Mouse (Mus musculus) hindbrain, postnatal 0 days (tissue): ENCODE measurements around the gene Pitpnc1. TPM values are rescaled to one million over a fixed set of nuclear protein-coding genes. Genes with fewer than 3 reads are reported as not detected.

ENCODE experiments used
- ATAC-seq: fragments of 200-750 bp; cut with Nextera tagmentation; 2 replicates; pipeline ENCODE4 v1.8.0; 2017; ENCODE audit warnings: mild to moderate bottlenecking, moderate TSS enrichment, moderate library complexity
- DNase-seq: peaks from one replicate; pipeline ENCODE4 v3.0.0-alpha.2; 2015; ENCODE audit warnings: low spot score
- H3K27ac ChIP-seq: fragments of 300-500 bp; sonication (generic); 2 replicates; pipeline ENCODE4 v1.5.1; 2014; ENCODE audit warnings: mild to moderate bottlenecking
- H3K27me3 ChIP-seq: fragments of 300-500 bp; sonication (generic); 2 replicates; pipeline ENCODE4 v1.6.1; 2014; ENCODE audit warnings: low read length, mixed read lengths; ENCODE audit not compliant: insufficient read depth
- H3K36me3 ChIP-seq: fragments of 300-500 bp; sonication (generic); 2 replicates; pipeline ENCODE4 v1.6.1; 2014; ENCODE audit warnings: low read length, mixed read lengths; ENCODE audit not compliant: insufficient read depth
- H3K4me1 ChIP-seq: fragments of 300-500 bp; sonication (generic); 2 replicates; pipeline ENCODE4 v1.6.1; 2014; ENCODE audit warnings: antibody characterized with exemption, low read length, mixed read lengths; ENCODE audit not compliant: insufficient read depth
- H3K4me2 ChIP-seq: fragments of 300-500 bp; sonication (generic); 2 replicates; pipeline ENCODE4 v1.6.1; 2014; ENCODE audit warnings: low read depth, mild to moderate bottlenecking, low read length, moderate library complexity, mixed read lengths
- H3K4me3 ChIP-seq: fragments of 300-500 bp; sonication (generic); 2 replicates; pipeline ENCODE4 v1.5.1; 2014; ENCODE audit warnings: low read length
- H3K9ac ChIP-seq: fragments of 300-500 bp; sonication (generic); replicated peaks from 2 replicates; pipeline ENCODE4 v1.6.1; 2014; ENCODE audit warnings: mild to moderate bottlenecking, low read length, moderate library complexity, mixed read lengths
- H3K9me3 ChIP-seq: fragments of 300-500 bp; sonication (generic); 2 replicates; pipeline ENCODE4 v1.6.1; 2016; ENCODE audit warnings: low read length, mixed read lengths
- CTCF ChIP-seq: IDR thresholded peaks from 2 replicates; pipeline ENCODE4 v1.5.1; 2016; ENCODE audit warnings: antibody characterized with exemption, control low read depth, low read depth
- WGBS: fragments of 180-500 bp; shearing (Covaris S2); extraction: QIAGEN DNeasy Blood & Tissue Kit; methylation state at CpG from one replicate; pipeline ENCODE4 v1.1.7; 2014; 5-methylcytosine and 5-hydroxymethylcytosine counted together
- polyA plus RNA-seq: library from polyadenylated mRNA; unstranded; fragments of >200 nt; fragmentation: Nextera tagmentation; extraction: Ambion mirVana; gene quantifications from 2 replicates; pipeline ENCODE4 v1.2.1, GENCODE M21; 2015
- total RNA-seq: library from RNA; depleted of rRNA; stranded (reverse); fragments of >200 nt; gene quantifications from 2 replicates; pipeline ENCODE4 v1.2.3, GENCODE M21; 2014

The Pitpnc1 gene
- total and polyA plus RNA-seq, 2 experiments from 2014 or later: 42.2 to 43.6 TPM

GRCm38 (mm10) chr11:107410090-107410732, 60.3 kb downstream of the Pitpnc1 start:
- Histone ChIP-seq H3K4me3 (no peak overlapping the region), H3K27ac (no peak overlapping the region), H3K9ac (no peak overlapping the region), H3K36me3 (no peaks in the 10 kb centered on the region), H3K4me2 (no peak overlapping the region), H3K9me3 (no peaks in the 10 kb centered on the region), H3K27me3 (no peaks in the 10 kb centered on the region), H3K4me1 (0 out of 2 replicates have a peak, but pooled peaks cover 7% of the 10 kb centered on the region)
- TF ChIP-seq CTCF: no peak
- no peak for ATAC-seq
- DNase-seq: no peak
- WGBS: 76% methylated on average over 5 of the region's 5 CpGs

GRCm38 (mm10) chr11:107408886-107409285, 61.6 kb downstream of the Pitpnc1 start:
- no peak overlapping the region for H3K9ac ChIP-seq
- ATAC-seq: no peak
- H3K27me3 ChIP-seq: no peaks in the 10 kb centered on the region
- 92% methylated on average over 7 of the region's 7 CpGs for WGBS
- no peak overlapping the region for H3K4me2 ChIP-seq
- H3K9me3 ChIP-seq: no peaks in the 10 kb centered on the region
- no peak overlapping the region for H3K4me3 ChIP-seq
- no peaks in the 10 kb centered on the region for H3K36me3 ChIP-seq
- DNase-seq: no peak
- no peak for TF ChIP-seq CTCF
- H3K27ac ChIP-seq: no peak overlapping the region
- H3K4me1 ChIP-seq: no peaks in the 10 kb centered on the region

- Histone ChIP-seq H3K36me3 (no peaks in the 10 kb centered on the region), H3K4me1 (no peaks in the 10 kb centered on the region), H3K4me2 (no peak overlapping the region), H3K9ac (no peak overlapping the region), H3K27me3 (no peaks in the 10 kb centered on the region), H3K4me3 (no peak overlapping the region), H3K27ac (no peak overlapping the region), H3K9me3 (no peaks in the 10 kb centered on the region)
- ATAC-seq: no peak
- no peak for DNase-seq
- 90% methylated on average over 9 of the region's 9 CpGs for WGBS
- no peak for TF ChIP-seq CTCF
These were observed 62.8 kb downstream of the Pitpnc1 start for GRCm38 (mm10) chr11:107407698-107408097.

- Histone ChIP-seq H3K4me3 (no peak overlapping the region), H3K4me2 (no peak overlapping the region), H3K27ac (no peak overlapping the region), H3K27me3 (no peaks in the 10 kb centered on the region), H3K36me3 (no peaks in the 10 kb centered on the region), H3K9ac (no peak overlapping the region), H3K9me3 (no peaks in the 10 kb centered on the region), H3K4me1 (no peaks in the 10 kb centered on the region)
- DNase-seq: no peak
- WGBS: 95% methylated on average over 11 of the region's 11 CpGs
- no peak for TF ChIP-seq CTCF
- no peak for ATAC-seq
These were observed 64.7 kb downstream of the Pitpnc1 start for GRCm38 (mm10) chr11:107405606-107406333.

GRCm38 (mm10) chr11:107403309-107403708, 67.2 kb downstream of the Pitpnc1 start:
- 75% methylated on average over 10 of the region's 10 CpGs for WGBS
- H3K27me3 ChIP-seq: no peaks in the 10 kb centered on the region
- H3K4me3 ChIP-seq: no peak overlapping the region
- no peak for TF ChIP-seq CTCF
- H3K27ac ChIP-seq: no peak overlapping the region
- no peak overlapping the region for H3K9ac ChIP-seq
- DNase-seq: no peak
- H3K4me2 ChIP-seq: no peak overlapping the region
- no peaks in the 10 kb centered on the region for H3K9me3 ChIP-seq
- no peak for ATAC-seq
- H3K4me1 ChIP-seq: no peaks in the 10 kb centered on the region
- H3K36me3 ChIP-seq: no peaks in the 10 kb centered on the region

GRCm38 (mm10) chr11:107401839-107402590, 68.5 kb downstream of the Pitpnc1 start:
- WGBS: 93% methylated on average over 5 of the region's 5 CpGs
- no peaks in the 10 kb centered on the region for H3K27me3 ChIP-seq

More at GRCm38 (mm10) chr11:107401839-107402590, 68.5 kb downstream of the Pitpnc1 start:
- Histone ChIP-seq H3K9ac (no peak overlapping the region), H3K27ac (no peak overlapping the region; the same call in 1 of the 2 replicates), H3K4me2 (no peak overlapping the region), H3K36me3 (no peaks in the 10 kb centered on the region), H3K4me3 (no peak overlapping the region), H3K9me3 (no peaks in the 10 kb centered on the region), H3K4me1 (peaks cover 4% of the 10 kb centered on the region; the same call in 1 of the 2 replicates)
- peak; percentile 23; the same call in 1 of the 2 replicates for TF ChIP-seq CTCF
- no peak for ATAC-seq
- no peak for DNase-seq
